Mouse (Mus musculus): ENCODE results near the gene Btg1-ps1.

- TF ChIP-seq CTCF (IDR thresholded peaks at IDR 0.05; ENCODE audit: low read depth, low read length), result no peak
- TF ChIP-seq POLR2A (IDR thresholded peaks at IDR 0.05; ENCODE audit: extremely low read depth, insufficient read depth, low read length), result no peak
Observed at GRCm38 (mm10) chrX:38066175-38066574, 47.6 kb upstream of the Btg1-ps1 start, which contains the start of gene Rhox10.

All from liver, adult 2 months (tissue).